Mouse (Mus musculus): Measurements from ENCODE around the gene Hscb. TPM values are rescaled to one million over a fixed set of nuclear protein-coding genes. Genes with fewer than 3 reads are reported as not detected.
A peak's percentile ranks its signal among the peaks of the same experiment; 100 is the strongest.

Hscb gene
- total RNA-seq, 2 experiments from 2014 or later = 44.1 to 44.9 TPM

DNA sequence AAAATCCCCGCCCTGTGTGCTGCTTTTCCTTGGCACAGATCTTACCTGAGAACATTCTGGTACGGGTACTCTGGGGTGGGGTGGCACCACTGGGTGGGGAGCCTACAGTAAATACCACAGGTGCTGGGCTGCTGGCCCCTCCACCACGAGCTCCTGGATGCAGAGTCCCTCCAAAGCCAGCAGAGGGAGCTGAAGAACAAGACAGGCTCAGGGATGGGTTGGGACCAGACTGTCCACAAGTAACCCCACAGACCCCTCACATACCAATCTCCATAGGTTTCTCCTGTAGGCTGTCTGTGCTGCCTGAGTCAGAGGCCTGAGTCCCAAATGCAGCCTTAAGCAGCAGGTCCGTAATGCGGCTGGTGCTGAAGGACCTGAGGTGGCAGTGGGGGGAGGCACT, 50.9 kb downstream of the Hscb start:
- peak; percentile 79 for ATAC-seq (replicated peaks; ENCODE audit: low FRiP score, low TSS enrichment, poor library complexity, severe bottlenecking)

DNA sequence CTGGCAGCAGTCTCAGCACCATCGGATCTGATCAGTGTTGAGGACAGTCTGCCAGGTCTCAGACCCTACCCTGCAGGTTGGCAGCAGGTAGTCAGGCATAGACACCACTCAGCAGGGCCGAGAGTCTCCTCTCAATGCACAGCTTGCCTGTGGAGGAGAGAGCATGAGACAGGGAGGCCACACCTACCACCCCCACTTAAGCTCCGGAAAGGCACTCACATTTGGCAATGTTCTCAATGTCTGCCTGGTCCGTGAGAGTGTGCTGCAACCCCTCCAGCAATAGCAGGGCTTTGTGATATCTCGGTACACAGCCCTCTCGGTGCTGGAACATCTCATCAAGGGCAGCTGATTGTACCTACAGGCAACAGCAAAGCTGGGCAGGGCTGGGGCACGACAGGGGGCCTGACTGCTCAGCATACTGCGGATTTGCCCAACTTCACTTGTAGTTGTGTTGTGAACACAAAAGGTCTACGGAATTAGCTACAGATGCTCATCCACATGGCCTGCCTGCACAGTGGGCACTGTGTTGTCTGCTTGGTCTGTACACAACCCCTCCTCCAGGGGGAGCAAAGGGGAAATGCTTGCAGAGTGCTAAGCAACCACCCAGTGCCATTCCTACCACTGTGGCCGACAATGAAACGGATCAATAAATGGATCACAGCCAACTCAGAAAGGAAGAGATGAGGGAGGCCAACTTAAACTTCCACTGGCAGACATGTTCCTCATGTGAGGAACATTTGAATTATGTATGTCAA, 53.3 kb downstream of the Hscb start:
- 0 out of 2 replicates have a peak, but pooled peaks have one; percentile 39 for ATAC-seq (replicated peaks; ENCODE audit: low FRiP score, low TSS enrichment, poor library complexity, severe bottlenecking)

DNA sequence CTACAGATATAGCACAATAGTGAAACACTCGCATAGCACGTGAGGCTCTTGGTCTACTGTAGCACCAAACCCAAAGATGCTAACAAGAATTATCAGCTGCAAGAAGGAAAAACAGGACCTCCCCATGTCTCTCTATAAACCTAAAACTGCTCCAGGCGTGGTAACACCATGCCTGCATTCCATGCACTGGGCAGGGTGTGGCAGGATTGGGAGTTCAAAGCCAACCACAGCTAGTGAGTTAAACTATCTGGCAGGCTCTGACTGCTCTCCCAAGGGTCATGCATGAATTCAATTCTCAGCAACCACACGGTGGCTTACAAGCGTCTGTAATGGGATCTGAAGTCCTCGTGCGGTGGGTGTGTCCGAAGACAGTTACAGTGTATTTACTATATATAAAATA, 56.4 kb downstream of the Hscb start:
- ATAC-seq (replicated peaks; ENCODE audit: low FRiP score, low TSS enrichment, poor library complexity, severe bottlenecking) = no peak

DNA sequence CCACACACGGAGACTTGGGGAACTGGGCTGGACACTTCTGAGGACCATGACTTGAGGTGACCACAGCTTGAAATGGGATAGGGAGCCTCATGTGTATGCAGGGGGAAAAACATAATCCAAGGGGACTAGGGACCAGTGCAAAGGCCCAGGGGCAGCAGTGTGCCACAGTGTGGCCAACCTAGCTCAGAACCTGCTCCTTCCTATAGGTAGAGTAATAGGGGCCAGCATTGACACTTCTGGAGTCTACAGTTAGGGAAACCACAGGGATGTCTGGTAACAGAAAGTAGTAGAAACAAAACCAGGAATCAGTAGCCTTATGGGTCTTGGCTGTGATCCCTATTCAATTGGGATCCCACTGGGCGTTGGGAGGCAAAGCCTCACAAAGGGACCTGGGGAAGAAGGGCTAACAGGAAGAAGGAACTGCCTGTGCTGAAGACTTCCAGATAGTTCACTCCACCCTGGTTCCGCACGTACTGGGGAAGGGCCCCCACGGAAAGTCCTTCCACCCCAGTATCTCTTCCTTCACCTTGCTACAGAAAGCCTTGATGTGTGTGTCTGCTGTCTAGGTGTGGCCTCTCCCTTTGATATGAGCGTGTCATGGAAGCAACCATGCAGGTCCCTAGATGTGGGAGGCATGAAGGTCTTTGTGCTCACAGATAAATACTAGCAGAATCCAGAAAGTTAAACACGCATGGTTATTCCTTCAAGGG, 57.9 kb downstream of the Hscb start:
- no peak for ATAC-seq (replicated peaks; ENCODE audit: low FRiP score, low TSS enrichment, poor library complexity, severe bottlenecking)

DNA sequence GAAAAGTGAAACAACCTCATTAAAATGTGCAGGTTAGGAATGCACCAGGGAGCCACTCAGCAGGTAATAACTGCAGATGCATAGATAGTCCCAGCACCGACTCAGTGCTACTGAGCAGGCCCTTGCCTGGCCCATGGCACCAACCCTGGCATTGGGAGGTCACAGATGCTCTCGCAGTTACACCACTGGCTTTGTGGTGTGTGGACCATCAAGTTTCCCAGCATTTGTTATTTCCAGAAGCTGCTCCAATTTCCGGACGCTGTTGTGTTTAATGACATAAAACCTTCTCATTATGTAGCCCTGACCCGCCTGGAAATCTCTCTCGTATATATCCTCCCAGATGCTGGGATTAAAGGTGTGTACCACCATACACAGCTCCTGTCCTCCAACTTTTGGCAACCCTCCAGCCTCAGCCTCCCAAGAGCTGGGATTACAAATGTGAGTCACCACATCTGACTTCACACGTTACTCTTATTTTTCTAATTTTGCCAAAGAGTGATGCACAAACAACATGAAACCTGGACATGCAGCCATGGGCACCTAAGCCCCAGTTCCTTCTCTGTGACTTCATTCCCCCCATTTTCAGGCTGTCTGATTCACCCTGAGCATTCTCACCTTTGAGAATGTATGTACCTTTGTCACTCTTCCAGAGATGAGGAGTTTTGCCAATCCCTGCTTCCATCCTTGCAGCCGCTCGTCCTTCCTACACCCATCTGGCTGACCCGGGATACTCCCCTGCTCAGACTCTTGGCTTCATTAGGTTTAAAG, 58.6 kb downstream of the Hscb start:
- ATAC-seq (replicated peaks; ENCODE audit: low FRiP score, low TSS enrichment, poor library complexity, severe bottlenecking) = peak; percentile 43

DNA sequence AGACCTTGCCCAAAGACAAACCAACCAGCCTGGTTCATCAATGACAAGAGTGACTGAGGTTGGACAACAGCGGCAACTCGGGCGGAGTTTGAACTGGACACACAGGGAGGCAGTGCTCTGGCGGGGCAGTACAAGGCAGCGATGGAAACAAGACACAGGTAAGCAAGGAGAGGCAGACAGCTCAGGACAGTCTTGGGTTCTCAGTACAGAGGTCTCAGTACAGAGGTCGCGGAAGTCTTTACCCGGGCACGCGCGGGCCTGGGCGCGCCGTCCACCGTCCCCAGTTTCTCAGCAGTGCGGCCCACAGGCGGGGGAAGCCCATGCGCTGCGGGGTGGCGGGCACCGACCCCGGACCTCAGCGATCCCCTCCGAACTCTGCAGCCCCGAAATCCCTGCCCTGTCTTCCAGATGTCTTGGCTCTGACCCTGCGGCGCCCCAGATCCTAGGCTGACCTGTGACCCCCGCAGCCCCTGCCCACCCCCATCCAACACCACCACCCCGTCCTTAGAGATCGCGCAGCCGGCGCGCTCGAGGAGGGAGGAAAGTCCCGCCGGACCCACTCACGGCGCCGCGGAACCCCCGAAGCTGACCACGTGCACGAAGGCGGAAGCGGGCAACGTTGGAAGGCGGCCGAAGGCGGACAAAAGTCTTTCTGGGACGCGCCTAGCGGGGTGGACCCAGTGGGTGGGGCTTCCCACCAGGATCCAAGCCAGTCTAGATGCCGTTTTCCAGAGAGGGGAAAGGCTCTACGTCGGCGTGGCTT, 59.4 kb downstream of the Hscb start, which contains the start of gene Pus1:
TSS of gene Pus1 (minus strand) at position 662 of the 763 bp plus-strand sequence.
- peak; percentile 75 for ATAC-seq (replicated peaks; ENCODE audit: low FRiP score, low TSS enrichment, poor library complexity, severe bottlenecking)

DNA sequence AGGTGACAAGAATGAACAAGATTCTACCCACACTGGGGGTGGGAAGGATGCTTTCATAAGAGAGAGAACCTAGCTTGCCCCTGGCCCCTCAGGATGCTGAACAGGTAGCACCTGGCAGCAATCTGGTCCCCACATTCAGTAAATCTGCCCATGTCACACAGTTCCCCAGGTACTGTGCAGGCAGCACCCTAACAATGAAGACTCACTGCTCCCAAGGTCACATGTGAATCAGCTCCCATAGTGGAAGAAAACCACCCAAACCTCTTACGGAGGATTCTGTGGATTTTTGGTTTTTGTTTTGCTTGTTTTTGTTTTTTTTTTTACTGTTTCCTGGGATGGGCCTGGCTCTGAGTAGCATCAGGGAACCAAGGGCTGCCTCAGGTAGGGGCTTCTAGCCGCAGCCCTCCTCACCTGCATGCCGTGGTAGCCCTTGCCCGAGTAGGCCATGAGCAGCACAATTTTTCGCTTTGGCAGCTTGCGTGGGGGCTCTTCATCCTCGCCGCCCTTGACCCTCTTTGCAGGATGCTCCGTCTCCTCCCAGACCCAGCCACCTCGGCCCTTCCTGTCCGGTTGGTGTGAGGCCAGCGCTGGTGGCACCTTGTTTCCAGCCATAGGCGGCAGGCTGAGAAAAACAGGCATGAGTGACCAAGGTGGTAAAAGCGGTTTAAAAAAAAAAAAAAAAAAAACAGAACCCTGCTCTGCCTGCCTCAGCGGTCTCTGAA, 60.1 kb downstream of the Hscb start:
- ATAC-seq (replicated peaks; ENCODE audit: low FRiP score, low TSS enrichment, poor library complexity, severe bottlenecking) = no peak

Other genes starting within 250 kb of the Hscb start
- 66.3 and 72.4 TPM in 2 replicates for gene Noc4l, start 186.4 kb downstream of the Hscb start, total RNA-seq (2014; fragmentation: Nextera tagmentation)
- gene Noc4l, start 186.4 kb downstream of the Hscb start, total RNA-seq (2017) = 38.9 and 51.2 TPM in 2 replicates
- 56.5 and 63.6 TPM in 2 replicates for gene Ddx51, start 186.3 kb downstream of the Hscb start, total RNA-seq (2014; fragmentation: Nextera tagmentation)
- gene Ddx51, start 186.3 kb downstream of the Hscb start, total RNA-seq (2017) = 6.6 and 8.7 TPM in 2 replicates
- 181 and 186 TPM in 2 replicates for gene Ep400, start 69.1 kb downstream of the Hscb start, total RNA-seq (2014; fragmentation: Nextera tagmentation)
- gene Ep400, start 69.1 kb downstream of the Hscb start, total RNA-seq (2017) = 56.0 and 71.6 TPM in 2 replicates
- 57.4 and 74.3 TPM in 2 replicates for gene Pus1, start 59.1 kb downstream of the Hscb start, total RNA-seq (2014; fragmentation: Nextera tagmentation)
- 82.3 and 102 TPM in 2 replicates for gene Pus1, start 59.1 kb downstream of the Hscb start, total RNA-seq (2017)
- gene Ulk1, start 29.7 kb downstream of the Hscb start, total RNA-seq (2014; fragmentation: Nextera tagmentation) = 32.2 and 52.2 TPM in 2 replicates
- gene Ulk1, start 29.7 kb downstream of the Hscb start, total RNA-seq (2017) = 7.8 and 14.8 TPM in 2 replicates
- gene Chek2, start 202 bp upstream of the Hscb start, total RNA-seq (2014; fragmentation: Nextera tagmentation) = 47.4 and 59.5 TPM in 2 replicates
- 31.1 and 56.9 TPM in 2 replicates for gene Chek2, start 202 bp upstream of the Hscb start, total RNA-seq (2017)
- gene Ttc28, start 40.0 kb upstream of the Hscb start, total RNA-seq (2014; fragmentation: Nextera tagmentation) = 3.2 and 5.4 TPM in 2 replicates
- 0.70 and 0.91 TPM in 2 replicates for gene Ttc28, start 40.0 kb upstream of the Hscb start, total RNA-seq (2017)

Measured in megakaryocyte-erythroid progenitor cell, adult 5-6 weeks (primary cell).